Comparison of ENCODE assay signal across 27 mouse cellular contexts in the genomic region with DNA sequence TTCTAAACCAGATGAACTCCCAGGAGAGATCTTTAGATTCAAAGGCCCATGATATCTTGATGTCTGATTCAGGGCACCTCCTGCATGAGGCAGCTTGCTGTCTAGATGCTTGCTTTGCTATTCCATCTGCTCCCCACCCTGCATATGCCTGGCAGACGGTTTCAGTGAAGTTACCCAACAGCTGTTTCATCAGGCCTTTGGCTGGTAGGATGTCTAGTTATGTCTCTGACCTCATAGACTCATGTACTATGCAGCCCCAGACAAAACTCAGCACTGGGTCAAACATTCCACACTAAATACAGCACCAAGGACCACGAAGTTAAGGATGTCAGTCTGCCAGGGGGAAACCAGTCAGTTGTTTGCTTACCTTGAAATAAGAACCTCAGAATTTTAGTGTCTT. TPM values are rescaled to one million over a fixed set of nuclear protein-coding genes. Genes with fewer than 3 reads are reported as not detected.
DNase-seq lines count a peak whose midpoint lies in the region; ATAC-seq and TF ChIP-seq lines count a peak whose summit lies in the region.
"Had no signal": no experiment of that assay in that cellular context is flagged by ENCODE, and none has a peak within 500 bp of the region (broad histone marks: within the 10 kb centered on the region; RNA-seq: fewer than 3 reads in every experiment).

No protein-coding gene starts in this region.

- H3K9ac ChIP-seq in liver, embryonic 16.5 days (ENCODE audit: low read depth, low read length) = no peak overlapping the region
- H3K9ac ChIP-seq in liver, embryonic 11.5 days (ENCODE audit: low read depth, low read length) = no peak overlapping the region
- H3K9ac ChIP-seq: embryonic facial prominence, embryonic 12.5 days; forebrain, embryonic 13.5 days; liver, embryonic 13.5 days; lung, embryonic 15.5 days had no signal

- H3K27ac ChIP-seq in liver, embryonic 16.5 days (ENCODE audit: low read length) = no peak overlapping the region
- no peak overlapping the region for H3K27ac ChIP-seq in liver, embryonic 11.5 days (ENCODE audit: low read depth, low read length)
- H3K27ac ChIP-seq: embryonic facial prominence, embryonic 12.5 days; forebrain, embryonic 13.5 days; hindbrain, embryonic 10.5 days; layer of hippocampus, adult 2 months; liver, embryonic 13.5 days; lung, embryonic 15.5 days; macrophage; midbrain, embryonic 10.5 days; stomach, postnatal 0 days had no signal

- no peaks in the 10 kb centered on the region for H3K9me3 ChIP-seq in liver, embryonic 16.5 days (replicated peaks; ENCODE audit: control insufficient read depth, low read length)
- H3K9me3 ChIP-seq in liver, embryonic 11.5 days (ENCODE audit: control insufficient read depth, low read length) = no peaks in the 10 kb centered on the region
- H3K9me3 ChIP-seq: embryonic facial prominence, embryonic 12.5 days; forebrain, embryonic 13.5 days; hindbrain, embryonic 10.5 days; liver, embryonic 13.5 days; lung, embryonic 15.5 days; midbrain, embryonic 10.5 days had no signal

- peak; percentile 21; the same call in 1 of the 2 replicates for ATAC-seq in liver, embryonic 16.5 days (ENCODE audit: low read depth)
- no peak for ATAC-seq in liver, embryonic 11.5 days (replicated peaks; ENCODE audit: low FRiP score)
- ATAC-seq in Patski = peak; percentile 17
- 0 out of 2 replicates have a peak, but pooled peaks have one; percentile 20 for ATAC-seq in megakaryocyte progenitor cell, adult 5-6 weeks (replicated peaks; ENCODE audit: poor library complexity)
- ATAC-seq: forebrain, embryonic 13.5 days; hindbrain, embryonic 16.5 days; intestine, embryonic 16.5 days; midbrain, embryonic 16.5 days had no signal

- TF ChIP-seq CTCF in Patski (IDR thresholded peaks at IDR 0.05) = no peak

- DNase-seq in adrenal gland, postnatal 14 days = peak; percentile 22
- DNase-seq in adrenal gland, adult 8-10 months = no peak
- no peak for DNase-seq in liver, embryonic 11.5 days (ENCODE audit: low spot score)
- DNase-seq in Patski (ENCODE audit: low read depth, low spot score) = no peak
- DNase-seq in left cerebral cortex, postnatal 10 days (ENCODE audit: extremely low spot score in 1 of 2, low spot score in 2 of 2) = no peak
- DNase-seq: cerebellum, postnatal 10 days; kidney, adult 9 months; kidney, postnatal 25 days; liver, embryonic 13.5 days; right cerebral cortex, postnatal 14 days; thymus, adult 2 months; thymus, postnatal 4 days had no signal

- H3K4me1 ChIP-seq in liver, embryonic 16.5 days (ENCODE audit: control insufficient read depth, low read depth, low read length) = no peaks in the 10 kb centered on the region
- H3K4me1 ChIP-seq in liver, embryonic 11.5 days (replicated peaks; ENCODE audit: control insufficient read depth, insufficient read depth, low read length) = no peaks in the 10 kb centered on the region
- H3K4me1 ChIP-seq: embryonic facial prominence, embryonic 12.5 days; forebrain, embryonic 13.5 days; hindbrain, embryonic 10.5 days; liver, embryonic 13.5 days; midbrain, embryonic 10.5 days had no signal

- WGBS in liver, embryonic 16.5 days (ENCODE audit: insufficient replicate concordance) = 41% methylated on average over 2 of the region's 2 CpGs
- 64% methylated on average over 2 of the region's 2 CpGs for WGBS in liver, embryonic 11.5 days

- no peak overlapping the region for H3K4me3 ChIP-seq in liver, embryonic 16.5 days (ENCODE audit: low read depth, low read length)
- no peak overlapping the region for H3K4me3 ChIP-seq in liver, embryonic 11.5 days (ENCODE audit: low read depth, low read length)
- H3K4me3 ChIP-seq: embryonic facial prominence, embryonic 12.5 days; erythroblast, embryonic 14.5 days; forebrain, embryonic 13.5 days; hindbrain, embryonic 10.5 days; layer of hippocampus, adult 2 months; liver, embryonic 13.5 days; lung, embryonic 15.5 days; midbrain, embryonic 10.5 days had no signal

- H3K4me2 ChIP-seq in liver, embryonic 16.5 days (ENCODE audit: low read depth, low read length) = no peak overlapping the region
- H3K4me2 ChIP-seq in liver, embryonic 11.5 days = no peak overlapping the region
- H3K4me2 ChIP-seq: embryonic facial prominence, embryonic 12.5 days; forebrain, embryonic 13.5 days; heart, embryonic 11.5 days; liver, embryonic 13.5 days; lung, embryonic 15.5 days had no signal

- CTCF ChIA-PET in Patski (lab: Charles Lee) = interaction anchor here (1.2 to 1.4 kb wide), 3 partner anchors 12 to 18 kb away, joined by 3 read pairs; no protein-coding TSS in a partner anchor

- POLR2A ChIA-PET in Patski (lab: Charles Lee) = interaction anchor here (1.4 kb wide), 1 partner anchor 10 kb away, joined by 4 read pairs; no protein-coding TSS in a partner anchor

- H3K36me3 ChIP-seq in liver, embryonic 16.5 days (ENCODE audit: control insufficient read depth, insufficient read depth) = no peaks in the 10 kb centered on the region
- no peaks in the 10 kb centered on the region for H3K36me3 ChIP-seq in liver, embryonic 11.5 days (ENCODE audit: control insufficient read depth, insufficient read depth, low read length)
- H3K36me3 ChIP-seq: embryonic facial prominence, embryonic 12.5 days; hindbrain, embryonic 10.5 days; liver, embryonic 13.5 days; lung, embryonic 15.5 days; midbrain, embryonic 10.5 days had no signal

- intact Hi-C loops in left cerebral cortex, postnatal 10 days (cut with DNase I) = no loop called here

- no peaks in the 10 kb centered on the region for H3K27me3 ChIP-seq in liver, embryonic 16.5 days (ENCODE audit: control insufficient read depth, insufficient read depth, low read depth, low read length)
- H3K27me3 ChIP-seq in liver, embryonic 11.5 days (replicated peaks; ENCODE audit: control insufficient read depth, insufficient read depth, low read length) = no peaks in the 10 kb centered on the region
- H3K27me3 ChIP-seq in Patski = no peaks in the 10 kb centered on the region
- H3K27me3 ChIP-seq: embryonic facial prominence, embryonic 12.5 days; forebrain, embryonic 13.5 days; liver, embryonic 13.5 days; lung, embryonic 15.5 days had no signal

- in situ Hi-C loops in Patski (cut with MboI; ENCODE audit: low pct_unique_long_range_greater_than_20kb) = no loop called here

RNA-seq across cellular contexts. Expression of gene Arhgap29, which starts 6.4 kb away (rescaled TPM):
- total RNA-seq in adrenal gland, postnatal 14 days (2021) = 82.6 and 83.4 TPM in 2 replicates
- total RNA-seq in adrenal gland, adult 8-10 months (2022) = 10 to 100 TPM; 47.3 to 67.5 (median 51.3) TPM
- polyA plus RNA-seq in liver, embryonic 16.5 days (2015; fragmentation: Nextera tagmentation; extraction: Ambion mirVana) = 7.0 and 7.3 TPM in 2 replicates
- polyA plus RNA-seq in liver, embryonic 11.5 days (2014; fragmentation: Nextera tagmentation; extraction: Ambion mirVana) = 24.1 and 25.5 TPM in 2 replicates
- 129 TPM for polyA plus RNA-seq in Patski (2021)
- total RNA-seq in megakaryocyte progenitor cell, adult 5-6 weeks (2015) = 1.1 and 1.4 TPM in 2 replicates
- 0.29 and 1.5 TPM in 2 replicates for total RNA-seq in megakaryocyte progenitor cell, adult 5-6 weeks (2017)
- 10 to 100 TPM; 30.4 to 33.8 TPM for total RNA-seq in left cerebral cortex, postnatal 10 days (2021)
- polyA plus RNA-seq: erythroblast, embryonic 14.5 days had no signal

Comparison
In these comparisons a context has a peak if more than half of its experiments do, and no peak if none do; other contexts are left out.
1. RNA of gene Arhgap29, which starts 6.4 kb away (total RNA-seq): 82.6 to 83.4 TPM in adrenal gland, postnatal 14 days, 47.3 to 67.5 TPM in adrenal gland, adult 8-10 months and 30.4 to 33.8 TPM in left cerebral cortex, postnatal 10 days; 0.29 to 1.5 TPM in megakaryocyte progenitor cell, adult 5-6 weeks; every median in the first group is over 10 times any median in the second.